Mouse (Mus musculus) R1 (cell line): Measurements from ENCODE around the gene Rnf227.

Experiments
- DNase-seq: peaks from one replicate; pipeline ENCODE4 v3.0.0-alpha.2; 2018; ENCODE audit warnings: low read depth, low spot score

Gene Rnf227

DNA sequence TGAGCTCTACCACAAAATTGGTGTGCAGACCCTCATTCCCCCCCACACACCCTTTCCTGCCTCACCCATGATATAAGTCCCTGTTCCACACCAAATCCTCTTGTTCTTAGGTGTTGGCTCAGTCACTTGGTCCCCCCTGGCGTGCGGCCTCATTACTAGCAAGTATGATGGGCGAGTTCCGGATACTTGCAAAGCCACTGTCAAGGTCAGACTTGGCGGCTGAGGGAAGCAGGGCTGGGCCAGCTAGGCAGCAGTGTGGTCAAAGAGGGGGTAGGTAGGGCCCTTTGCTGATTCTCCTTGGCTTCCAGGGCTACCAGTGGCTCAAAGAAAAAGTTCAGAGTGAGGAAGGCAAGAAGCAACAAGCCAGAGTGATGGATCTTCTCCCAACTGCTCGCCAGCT lies 9.1 kb upstream of the Rnf227 start:
- peak; percentile 66 for DNase-seq

DNA sequence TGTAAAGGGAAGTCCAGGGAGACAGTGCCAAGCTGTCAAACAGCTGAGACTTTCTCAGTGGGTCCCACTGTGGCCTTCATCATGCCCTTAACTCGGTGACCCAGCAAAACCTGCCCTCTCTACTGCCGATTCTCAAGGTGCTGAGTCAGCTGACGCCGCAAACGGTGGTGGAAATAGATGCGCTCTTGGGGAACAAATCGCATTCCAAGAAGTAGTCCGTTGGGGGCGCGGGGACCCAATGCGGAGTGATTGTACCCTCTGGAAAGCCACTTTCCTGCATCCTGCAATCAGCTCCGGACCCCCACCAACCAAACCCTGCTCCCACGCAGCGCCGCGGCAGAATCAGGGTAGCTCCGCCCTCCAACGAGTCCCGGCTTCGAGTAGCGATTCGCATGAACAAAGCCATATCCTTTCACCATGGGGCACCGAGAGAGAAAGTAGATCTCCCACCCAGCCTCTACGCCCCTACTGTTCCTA lies 8.3 kb upstream of the Rnf227 start:
- peak; percentile 72 for DNase-seq

DNA sequence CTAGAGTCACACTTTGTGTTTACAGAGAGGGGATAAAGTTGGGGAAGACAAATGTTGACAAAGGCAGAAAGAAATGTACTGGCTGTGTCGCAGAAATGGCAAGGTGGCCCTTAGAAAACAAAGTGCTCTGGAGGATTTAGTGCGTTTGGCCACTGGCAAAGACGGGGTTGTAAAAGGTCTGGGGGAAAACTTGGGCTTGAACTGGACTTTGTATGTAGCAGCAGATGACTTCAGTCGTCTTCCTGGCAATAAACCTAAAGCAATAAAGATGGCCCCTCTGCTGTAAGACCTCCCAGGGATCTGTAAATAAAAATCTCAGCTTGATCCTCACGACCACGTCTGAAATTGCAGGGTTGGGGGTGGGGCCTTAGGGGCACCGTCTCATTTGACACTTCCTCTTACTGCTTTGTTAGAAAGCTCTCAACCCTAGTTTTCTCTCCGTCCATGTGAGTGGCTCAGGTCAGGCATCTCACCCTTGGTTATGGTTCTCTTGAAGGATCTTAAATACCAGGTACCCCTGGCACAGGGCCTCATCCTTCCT lies 7.5 kb upstream of the Rnf227 start:
- DNase-seq = no peak

DNA sequence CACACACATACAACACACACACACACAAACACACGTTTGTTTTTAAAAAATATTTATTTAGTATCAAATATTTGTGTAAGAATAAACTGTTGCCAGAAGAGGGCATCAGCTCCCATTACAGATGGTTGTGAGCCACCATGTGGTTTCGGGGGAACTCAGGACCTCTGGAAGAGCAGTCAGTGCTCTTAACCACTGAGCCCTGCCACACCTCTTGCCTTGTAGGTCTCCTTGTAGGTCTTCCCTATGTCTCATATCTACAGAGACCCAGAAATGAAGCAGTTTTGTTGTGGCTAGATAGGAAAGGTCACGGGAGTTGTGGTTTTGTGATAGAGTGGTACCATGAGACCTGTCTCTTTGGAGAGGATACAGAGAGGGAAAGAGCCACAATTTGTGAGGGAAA lies 6.3 kb upstream of the Rnf227 start:
- DNase-seq = no peak

DNA sequence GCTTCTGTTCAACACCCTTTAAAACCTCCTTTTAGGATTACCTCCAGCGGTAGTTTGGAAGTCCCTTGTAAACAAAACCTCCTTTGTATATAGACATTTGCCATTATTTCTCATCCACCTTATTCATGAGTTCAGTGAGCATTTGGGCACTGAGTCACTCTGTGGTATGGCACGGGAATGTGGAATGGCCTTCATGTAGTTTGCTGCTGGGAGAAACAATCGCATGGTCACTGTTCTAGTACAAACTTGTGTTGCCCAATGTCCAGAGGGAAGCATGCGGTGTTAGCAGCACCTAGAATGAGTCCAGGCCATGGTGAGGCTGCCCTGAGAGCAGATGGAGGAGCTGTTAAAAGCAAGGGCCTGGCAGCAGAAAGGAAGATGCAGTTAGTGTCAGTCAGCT lies 5.5 kb upstream of the Rnf227 start:
- DNase-seq = no peak

DNA sequence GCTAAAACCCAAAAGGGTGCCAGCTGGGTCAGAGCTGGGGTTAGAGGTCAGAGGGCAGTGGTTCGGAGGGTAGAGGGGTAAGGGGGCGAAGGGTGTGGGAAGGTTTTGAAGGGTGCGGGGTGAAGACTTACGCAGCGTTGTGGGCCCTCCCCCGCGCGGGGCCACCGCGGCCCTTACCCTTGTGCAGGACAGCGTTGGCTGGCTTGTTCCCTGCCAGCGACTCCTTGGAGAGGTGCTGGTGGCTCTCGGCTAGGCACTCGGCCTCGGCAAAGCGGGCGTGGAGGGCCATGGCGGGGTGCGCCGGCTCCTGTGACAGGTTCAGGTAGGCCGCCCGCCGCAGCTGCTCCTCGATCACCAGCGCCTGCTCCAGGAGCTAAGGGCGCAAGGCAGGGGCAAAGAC lies 6.2 kb downstream of the Rnf227 start:
- no peak for DNase-seq

DNA sequence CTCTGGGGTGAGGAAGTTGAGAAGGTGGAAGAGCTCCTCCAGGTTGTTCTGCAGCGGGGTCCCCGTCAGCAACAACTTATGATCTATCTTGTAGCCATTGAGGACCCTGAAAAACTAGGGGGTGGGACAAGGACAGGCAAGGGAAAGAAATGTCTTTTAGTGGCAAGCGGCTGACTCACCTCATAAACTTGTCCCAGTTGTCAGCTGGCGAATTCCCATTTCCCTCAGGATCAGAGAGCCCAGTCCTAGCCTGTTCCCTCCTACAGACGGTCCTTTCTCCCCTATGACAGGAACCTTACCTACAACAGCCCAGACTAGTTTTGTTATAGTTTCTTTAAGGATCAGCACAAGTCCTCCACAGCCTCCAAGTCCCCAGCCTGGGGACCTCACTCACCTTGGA lies 16.3 kb downstream of the Rnf227 start:
- no peak for DNase-seq

DNA sequence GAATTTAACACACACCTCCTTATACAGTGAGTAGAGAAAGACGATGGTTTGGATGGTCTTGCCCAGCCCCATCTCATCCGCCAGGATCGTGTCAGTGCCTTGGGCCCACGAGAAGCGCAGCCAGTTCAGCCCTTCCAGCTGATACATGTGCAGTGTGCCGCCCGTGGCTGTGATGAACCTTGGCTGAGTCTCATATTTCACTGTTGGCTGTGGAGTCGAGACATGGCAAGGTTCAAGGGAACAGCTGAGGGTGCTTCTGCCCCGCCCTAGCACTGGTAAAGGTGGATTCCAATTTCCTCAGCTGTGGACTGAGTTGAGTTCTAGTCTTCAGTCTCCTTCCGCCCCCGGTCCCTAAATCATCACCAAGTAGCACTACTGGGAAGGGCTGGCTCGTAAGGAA lies 17.4 kb downstream of the Rnf227 start:
- no peak for DNase-seq

DNA sequence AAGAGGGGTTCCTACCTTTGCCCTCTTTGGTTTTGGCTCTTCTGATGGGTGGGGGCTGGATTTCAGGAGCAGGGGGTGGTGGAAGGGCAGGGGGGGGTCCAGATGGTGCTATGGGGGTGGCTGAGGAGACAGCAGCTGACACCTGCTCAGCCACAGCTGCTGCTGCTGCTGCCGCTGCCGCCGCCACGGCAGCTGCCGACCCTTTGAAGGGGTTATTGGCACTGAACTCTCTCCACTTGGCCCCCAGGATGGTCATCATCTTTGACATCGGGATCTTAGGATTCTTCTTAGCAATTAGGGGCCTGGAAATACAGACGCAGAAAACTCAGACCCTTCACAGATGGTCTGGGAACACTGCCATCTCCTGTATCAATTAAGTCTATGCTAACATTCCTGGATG lies 21.8 kb downstream of the Rnf227 start:
- no peak for DNase-seq

DNA sequence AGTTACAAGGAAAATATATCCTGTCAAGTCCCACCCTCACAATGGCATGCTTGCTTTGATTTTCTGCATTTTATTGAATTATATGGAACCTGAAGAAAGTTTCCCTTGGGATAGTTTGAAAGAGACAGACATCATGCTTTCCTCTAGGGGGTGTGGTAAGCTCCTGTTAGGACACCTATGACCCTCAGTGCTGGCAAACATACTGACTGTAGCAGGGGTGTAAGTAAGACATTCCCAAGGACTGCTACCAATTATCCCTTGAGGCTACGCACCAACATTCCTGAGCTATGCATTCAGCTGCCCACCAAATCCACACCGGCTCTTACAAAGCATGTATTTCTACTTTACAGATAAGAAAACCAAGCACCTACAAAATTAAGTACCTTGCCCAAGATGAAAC lies 22.2 kb downstream of the Rnf227 start:
- no peak for DNase-seq

DNA sequence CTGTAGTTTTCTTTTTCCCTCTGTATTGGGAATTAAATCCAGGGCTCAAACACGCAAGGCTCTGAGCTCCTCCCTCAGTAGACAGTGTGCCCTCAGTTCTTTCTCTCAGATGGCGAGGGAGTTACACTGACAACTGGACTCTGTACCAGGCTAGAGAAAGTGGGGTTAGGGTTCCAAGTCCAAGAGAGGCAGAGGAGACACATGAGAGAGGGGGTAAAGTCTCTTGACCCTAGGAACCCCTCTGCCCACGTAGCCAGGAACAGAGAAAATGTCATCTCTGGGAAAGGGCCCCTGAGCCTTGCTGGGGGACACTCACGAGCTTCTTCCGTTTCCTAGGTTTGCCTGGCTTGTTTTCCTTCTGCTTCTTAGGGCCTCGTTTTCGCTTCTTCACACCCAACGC lies 24.1 kb downstream of the Rnf227 start:
- no peak for DNase-seq

DNA sequence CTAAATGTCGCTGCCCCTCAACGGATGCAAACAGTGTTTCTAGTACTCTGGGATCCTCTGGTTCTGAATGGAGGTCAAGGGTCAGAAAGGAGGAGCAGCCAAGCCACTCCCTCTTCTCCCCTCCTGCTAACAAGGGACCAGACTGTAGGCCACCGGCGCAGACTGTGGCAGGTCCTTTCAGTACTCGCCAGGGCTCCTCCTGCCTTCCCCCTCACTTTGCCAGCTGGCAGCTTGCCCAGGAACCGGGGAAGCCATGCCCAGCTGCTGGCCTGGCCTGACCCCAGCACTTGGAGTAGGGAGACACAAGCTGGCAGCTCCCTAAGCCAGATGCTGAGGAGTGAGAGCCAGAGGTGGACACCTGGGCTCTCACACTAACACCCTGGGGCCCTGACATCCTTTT lies 24.6 kb downstream of the Rnf227 start:
- DNase-seq = peak; percentile 41

DNA sequence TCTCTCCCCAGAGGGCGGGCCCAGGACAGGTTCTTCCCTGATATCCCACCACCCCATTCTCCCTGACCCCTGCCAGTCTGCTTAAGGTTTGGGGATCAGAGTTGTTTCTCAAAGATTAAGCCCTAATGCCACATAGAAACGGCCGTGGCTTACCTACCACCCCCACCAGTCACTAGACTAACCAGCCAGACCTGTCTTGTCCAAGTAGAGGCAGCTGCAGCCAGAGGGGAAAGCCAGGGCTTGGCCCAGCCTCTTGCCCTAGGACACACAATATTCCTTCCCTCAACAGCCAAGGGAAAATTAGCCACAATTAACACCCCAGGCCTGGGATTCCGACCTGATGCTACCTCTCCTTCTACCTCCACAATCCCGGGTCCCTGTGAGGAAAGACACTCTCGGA lies 25.5 kb downstream of the Rnf227 start:
- no peak for DNase-seq

DNA sequence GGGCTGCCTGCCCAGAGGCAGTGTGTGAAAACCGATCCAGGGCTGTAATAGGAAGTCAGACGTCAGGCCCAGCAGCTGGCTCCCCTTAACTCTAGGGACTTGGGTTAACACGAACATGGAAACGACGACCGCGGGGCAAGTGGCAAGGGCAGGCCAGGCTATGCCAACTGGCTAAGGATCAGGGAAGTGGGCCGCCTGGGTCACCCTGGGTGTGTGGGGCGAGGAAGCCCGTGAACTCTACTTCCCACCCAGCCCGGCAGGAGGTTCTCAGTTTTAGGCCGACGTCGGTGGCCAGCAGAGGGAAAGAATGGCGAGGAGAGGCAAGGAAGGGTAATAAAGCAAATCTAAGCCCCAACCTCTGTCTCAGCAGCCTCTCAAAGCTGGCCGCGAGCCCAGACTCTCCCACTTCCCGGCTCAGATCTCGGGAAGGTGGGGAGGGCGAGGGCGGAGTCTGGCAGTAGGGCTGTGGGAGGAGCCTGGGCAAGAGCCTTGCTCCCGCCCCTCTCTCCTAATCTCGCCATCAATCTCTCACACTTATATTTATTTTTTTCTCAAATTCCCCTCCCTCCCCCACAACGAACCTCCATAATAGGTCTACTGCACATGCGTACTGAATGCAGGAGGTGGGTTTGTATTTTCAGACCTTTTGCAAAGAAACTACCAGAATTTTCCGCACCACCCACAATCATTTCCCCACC lies 26.0 kb downstream of the Rnf227 start:
- DNase-seq = peak; percentile 78

DNA sequence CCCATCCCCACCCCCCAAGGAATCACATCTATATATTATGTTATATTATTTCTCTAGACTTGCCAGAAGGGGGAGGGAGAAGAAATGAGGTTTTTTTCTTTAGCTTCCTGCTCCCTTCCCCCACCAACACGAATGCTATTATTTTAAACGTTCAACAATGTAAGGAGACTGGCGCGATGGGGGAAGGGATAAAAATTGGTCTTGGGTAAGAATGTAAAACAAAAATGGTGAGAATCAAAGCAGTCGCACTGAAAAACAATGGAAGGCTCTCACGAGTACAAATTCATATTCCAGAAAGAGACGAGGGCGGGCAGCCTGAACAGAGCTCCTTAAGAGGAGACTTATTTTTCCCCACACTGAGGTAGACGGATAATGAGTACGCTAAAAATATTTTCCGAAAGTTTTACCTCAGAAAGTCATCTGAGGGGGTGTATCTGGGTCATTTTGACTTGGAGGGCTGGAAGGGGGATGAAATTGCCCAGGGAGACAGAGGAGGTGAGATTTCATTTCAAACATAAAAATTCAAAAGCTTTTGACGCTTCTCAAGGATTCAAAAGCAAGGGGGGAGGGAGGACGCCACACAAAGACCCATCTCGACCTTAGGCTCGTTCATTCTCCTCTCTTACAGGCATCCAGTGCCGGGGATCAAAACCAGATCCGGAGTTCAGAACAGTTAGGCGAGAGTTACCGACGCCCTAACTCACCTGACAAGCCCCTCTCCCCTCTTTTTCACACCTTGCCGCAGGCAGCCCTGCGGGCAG lies 26.8 kb downstream of the Rnf227 start:
- DNase-seq = no peak

DNA sequence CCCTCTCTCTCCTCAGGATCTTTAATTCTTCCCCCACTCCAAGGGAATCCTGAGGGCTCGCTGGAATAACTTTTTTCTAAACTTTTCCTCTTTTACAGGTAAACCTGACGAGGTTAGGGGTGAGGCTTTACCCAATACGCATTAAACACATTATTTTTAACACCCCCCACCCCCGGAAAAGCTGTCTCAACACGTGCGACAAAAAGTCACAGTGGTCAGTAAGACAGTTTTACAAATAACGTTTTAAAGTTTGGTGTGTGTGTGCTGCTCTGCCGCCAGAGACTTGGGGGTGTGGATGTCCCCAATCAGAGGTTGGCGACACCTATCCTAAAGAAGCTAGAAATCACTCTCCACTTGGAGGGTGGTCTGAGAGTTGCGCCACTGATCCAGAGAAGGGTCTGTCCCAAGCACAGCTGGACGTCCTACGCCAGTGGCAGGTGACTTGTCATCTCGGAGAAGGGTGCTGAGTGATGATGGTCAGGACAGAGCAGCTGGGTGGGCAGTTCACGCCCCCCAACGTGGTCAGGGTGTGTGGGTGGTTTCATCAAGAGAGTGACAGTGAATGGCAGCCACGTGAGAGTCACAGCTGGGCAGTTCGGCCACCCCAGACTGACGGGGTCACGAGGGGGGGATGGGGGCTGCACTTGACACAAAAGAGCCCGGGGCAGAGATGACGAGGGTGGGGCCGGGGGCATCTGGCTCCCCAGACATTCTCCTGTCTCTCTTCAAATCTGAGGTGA lies 27.5 kb downstream of the Rnf227 start:
- no peak for DNase-seq

DNA sequence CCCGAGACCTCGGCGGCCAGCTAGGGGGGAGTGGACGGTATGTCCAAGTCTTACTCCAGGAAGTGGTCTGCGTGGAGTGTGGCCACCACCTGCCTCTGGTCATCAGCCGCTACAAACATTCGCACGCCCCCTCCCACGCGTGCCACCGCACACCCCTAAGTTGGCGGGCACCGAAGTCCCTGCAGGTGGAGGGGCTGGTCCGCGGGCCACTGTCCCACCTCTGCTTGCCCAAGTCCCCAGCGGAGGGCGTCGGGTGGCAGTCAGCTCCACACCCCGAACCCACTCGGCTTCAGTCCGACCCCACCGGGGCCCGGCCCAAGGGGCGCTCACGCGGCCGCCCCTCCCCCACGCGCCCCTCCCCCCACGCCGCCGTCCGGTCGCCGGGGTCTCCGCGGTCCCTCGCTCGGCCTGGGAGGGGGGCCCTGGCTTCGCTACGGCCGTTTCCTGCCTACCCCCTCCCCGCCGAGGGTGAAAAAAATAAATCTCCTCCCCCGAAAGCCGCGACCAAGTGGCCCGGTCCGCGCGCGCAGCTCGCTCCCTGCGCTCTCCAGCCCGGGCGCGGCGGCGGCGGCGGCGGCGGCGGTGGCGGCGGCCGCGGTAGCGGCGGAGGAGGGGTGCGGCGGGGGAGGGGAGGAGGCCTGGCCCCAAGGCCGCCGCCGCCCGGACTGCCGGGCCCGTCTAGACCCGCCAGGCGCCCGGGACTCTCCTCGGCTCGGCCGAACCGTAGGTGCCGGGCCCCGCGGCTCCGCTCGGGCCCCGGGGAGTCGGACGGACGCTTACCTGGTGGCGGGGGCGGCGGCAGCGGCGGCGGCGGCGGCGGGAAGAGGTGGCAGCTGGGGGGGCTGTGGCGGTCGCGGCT lies 28.3 kb downstream of the Rnf227 start:
- no peak for DNase-seq

DNA sequence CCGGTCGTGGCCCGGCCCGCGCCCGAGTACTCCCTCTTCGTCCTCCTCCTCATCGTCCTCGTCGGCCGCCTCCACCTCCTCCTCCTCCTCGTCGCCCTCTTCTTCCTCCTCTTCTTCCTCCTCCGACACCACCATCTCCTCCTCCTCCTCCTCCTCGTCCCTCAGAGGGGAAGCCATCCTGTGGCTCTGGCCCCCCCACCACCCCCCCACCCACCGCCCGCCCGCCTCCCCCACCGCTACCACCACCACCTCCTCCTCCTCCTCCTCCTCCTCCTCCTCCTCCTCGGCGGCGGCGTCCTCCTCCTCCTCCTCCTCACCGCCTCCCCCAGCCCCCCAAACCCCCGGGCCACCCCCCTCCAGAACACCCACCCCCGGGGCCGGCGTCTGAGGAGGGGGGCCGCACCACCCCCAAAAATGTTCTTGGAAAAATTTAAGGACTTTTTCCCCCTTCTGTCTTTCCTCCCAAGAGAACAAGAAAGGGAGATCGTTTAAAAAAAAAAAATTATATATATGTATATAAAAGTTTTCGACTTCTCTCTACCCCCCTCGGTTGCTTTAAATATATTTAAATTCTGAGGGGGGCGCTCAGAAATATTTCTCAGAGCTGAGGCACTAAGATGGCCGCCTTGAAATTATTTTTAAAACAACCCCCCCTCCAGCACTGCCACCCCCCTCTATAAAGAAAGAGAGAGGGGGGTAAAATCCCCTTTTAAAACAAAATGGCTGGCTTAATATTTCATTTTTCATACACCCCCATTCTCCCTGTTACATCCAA lies 29.1 kb downstream of the Rnf227 start, which contains the start of gene Chd3:
Gene Chd3 (minus strand): TSS at position 192 of the 775 bp plus-strand sequence.
- no peak for DNase-seq

DNA sequence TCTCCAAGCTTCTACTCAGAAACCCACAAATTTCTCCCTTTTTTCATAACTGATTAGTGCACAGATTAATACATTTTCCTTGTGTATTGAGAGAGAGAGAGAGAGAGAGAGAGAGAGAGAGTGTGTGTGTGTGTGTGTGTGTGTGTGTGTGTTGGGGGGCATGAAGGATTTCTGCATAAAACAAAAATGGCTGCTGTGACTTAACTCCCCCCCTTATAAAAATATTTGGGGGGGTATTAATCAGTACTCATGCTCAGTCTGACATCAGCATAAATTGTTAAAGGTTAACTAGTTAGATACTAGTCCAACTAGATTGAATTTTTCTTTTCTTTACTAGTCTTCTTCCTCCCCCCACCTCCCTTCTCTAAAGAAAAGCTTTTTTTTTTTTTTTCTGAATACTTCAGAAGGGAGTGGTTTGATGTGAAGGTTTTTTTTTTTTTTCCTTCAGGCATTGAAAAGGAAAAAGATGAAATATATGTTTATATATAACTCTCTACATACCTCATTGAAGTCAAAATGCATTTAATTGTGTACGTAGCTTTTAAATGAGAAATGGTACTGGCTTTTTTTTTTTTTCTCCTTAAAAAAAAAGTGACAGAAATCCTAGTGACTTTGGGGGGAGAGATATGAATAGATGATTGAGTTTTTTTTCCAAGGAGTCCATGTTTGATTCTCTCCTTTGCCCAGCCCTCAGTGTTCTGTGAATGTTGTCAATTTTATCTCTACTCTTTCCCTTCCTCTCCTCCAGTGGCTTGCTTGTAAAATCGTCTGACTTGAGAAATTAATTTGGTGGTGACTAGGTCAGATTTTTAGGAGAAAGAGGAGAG lies 29.9 kb downstream of the Rnf227 start:
- DNase-seq = no peak

DNA sequence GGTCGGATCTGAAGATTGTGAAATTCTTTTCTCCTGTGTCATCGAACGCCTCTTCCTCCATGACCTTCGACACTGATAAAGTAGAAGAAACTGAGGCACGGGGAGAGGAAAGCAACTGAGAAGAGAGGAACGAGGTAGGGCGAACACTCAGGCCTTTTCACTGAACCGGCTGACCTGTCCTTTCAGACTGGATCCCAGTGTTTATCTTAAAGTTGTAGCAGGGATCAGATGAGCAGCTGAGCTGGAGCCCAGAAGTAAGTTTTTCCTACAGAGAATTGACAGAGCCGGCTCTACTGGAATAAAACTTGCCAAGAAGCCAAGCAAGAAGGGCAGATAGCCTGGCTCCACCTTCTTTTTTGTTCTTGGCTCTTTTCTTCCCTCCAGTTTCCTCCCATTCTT lies 30.6 kb downstream of the Rnf227 start:
- DNase-seq = no peak
